Mouse (Mus musculus) CH12.LX (cell line): ENCODE results near the gene Padi3. TPM values are rescaled to one million over a fixed set of nuclear protein-coding genes. Genes with fewer than 3 reads are reported as not detected.
A peak's percentile ranks its signal among the peaks of the same experiment; 100 is the strongest.

Source experiments
- DNase-seq: peaks from one replicate; pipeline ENCODE4 v3.0.0-alpha.2; 2013; ENCODE audit errors: extremely low read depth
- H3K27ac ChIP-seq: 2 replicates; pipeline ENCODE4 v1.5.1; 2012; ENCODE audit warnings: low read depth, mild to moderate bottlenecking, control low read depth, moderate library complexity; ENCODE audit not compliant: insufficient read depth
- H3K27me3 ChIP-seq: replicated peaks from 2 replicates; pipeline ENCODE3; 2012; ENCODE audit warnings: inconsistent platforms
- H3K36me3 ChIP-seq, 2 experiments: replicated peaks in 1 of 2; 2 replicates each; pipeline versions ENCODE3 to v1.6.1; 2012; ENCODE audit warnings: inconsistent platforms in 1 of 2, low read length in 1 of 2, mild to moderate bottlenecking in 1 of 2, mixed read lengths in 1 of 2, moderate library complexity in 1 of 2; ENCODE audit not compliant: control insufficient read depth in 1 of 2, insufficient read depth in 1 of 2
- H3K4me1 ChIP-seq, 2 experiments: 2 replicates each; pipeline ENCODE4 v1.6.1; 2012; ENCODE audit warnings: inconsistent platforms in 1 of 2, moderate library complexity in 1 of 2; ENCODE audit not compliant: insufficient read depth in 2 of 2, control insufficient read depth in 1 of 2
- H3K4me2 ChIP-seq: 2 replicates; pipeline ENCODE4 v1.6.1; 2012; ENCODE audit warnings: low read depth, mild to moderate bottlenecking, control low read depth; ENCODE audit not compliant: poor library complexity, insufficient read depth, severe bottlenecking
- H3K4me3 ChIP-seq, 3 experiments: fragments of 150-350 bp in 1 of 3; sonication (generic) in 1 of 3; replicated peaks in 1 of 3; 2 replicates each; pipeline versions ENCODE3 to v1.5.1; 2011 to 2012; ENCODE audit warnings: low read depth in 2 of 3, low read length in 2 of 3, mild to moderate bottlenecking in 2 of 3, moderate library complexity in 2 of 3, control low read depth in 1 of 3, improper control_type of control experiment in 1 of 3, inconsistent platforms in 1 of 3, mixed read lengths in 1 of 3; ENCODE audit not compliant: poor library complexity in 1 of 3
- H3K79me2 ChIP-seq: replicated peaks from 2 replicates; pipeline ENCODE4 v1.6.1; 2012; ENCODE audit warnings: mild to moderate bottlenecking, moderate library complexity; ENCODE audit not compliant: control insufficient read depth, poor library complexity, insufficient read depth, severe bottlenecking; ENCODE audit errors: extremely low read depth
- H3K9ac ChIP-seq: 2 replicates; pipeline ENCODE4 v1.6.1; 2012; ENCODE audit warnings: low read depth, mild to moderate bottlenecking, control low read depth, moderate library complexity; ENCODE audit not compliant: insufficient read depth
- H3K9me3 ChIP-seq: replicated peaks from 2 replicates; pipeline ENCODE3; 2012; ENCODE audit warnings: low read length, inconsistent platforms, mixed read lengths
- BHLHE40 ChIP-seq: IDR thresholded peaks from 2 replicates; pipeline ENCODE4 v1.6.1; 2011; ENCODE audit warnings: mild to moderate bottlenecking, low read depth, low read length, improper control_type of control experiment
- CHD1 ChIP-seq: IDR thresholded peaks from 2 replicates; pipeline ENCODE4 v1.6.1; 2012; ENCODE audit warnings: low read depth, low read length, improper control_type of control experiment, inconsistent platforms
- CTCF ChIP-seq, 2 experiments: IDR thresholded peaks in 1 of 2; conservative IDR thresholded peaks in 1 of 2; 2 replicates each; pipeline ENCODE4 v1.5.1; 2011 to 2012; ENCODE audit warnings: low read depth in 2 of 2, low read length in 2 of 2, improper control_type of control experiment in 1 of 2, inconsistent platforms in 1 of 2, mild to moderate bottlenecking in 1 of 2, moderate library complexity in 1 of 2
- E2F4 ChIP-seq: IDR thresholded peaks from 2 replicates; pipeline ENCODE4 v1.6.1; 2011; ENCODE audit warnings: low read depth, low read length, improper control_type of control experiment; ENCODE audit not compliant: insufficient replicate concordance
- ELF1 ChIP-seq: IDR thresholded peaks from 2 replicates; pipeline ENCODE4 v1.6.1; 2014; ENCODE audit warnings: low read depth, mild to moderate bottlenecking, inconsistent platforms, low read length, improper control_type of control experiment
- EP300 ChIP-seq: IDR thresholded peaks from 2 replicates; pipeline ENCODE4 v1.6.1; 2011; ENCODE audit warnings: low read length, improper control_type of control experiment
- GABPA ChIP-seq: IDR thresholded peaks from 2 replicates; pipeline ENCODE4 v1.6.1; 2012; ENCODE audit warnings: low read depth, low read length, improper control_type of control experiment, inconsistent platforms; ENCODE audit not compliant: insufficient replicate concordance
- HCFC1 ChIP-seq: IDR thresholded peaks from 2 replicates; pipeline ENCODE4 v1.6.1; 2012; ENCODE audit warnings: low read depth, mild to moderate bottlenecking, inconsistent platforms, low read length, improper control_type of control experiment
- IRF4 ChIP-seq: IDR thresholded peaks from 2 replicates; pipeline ENCODE4 v1.6.1; 2014; ENCODE audit warnings: low read depth, mild to moderate bottlenecking, inconsistent platforms, low read length, improper control_type of control experiment
- JUN ChIP-seq: IDR thresholded peaks from 2 replicates; pipeline ENCODE4 v1.6.1; 2011; ENCODE audit warnings: low read depth, mild to moderate bottlenecking, low read length, improper control_type of control experiment, moderate library complexity; ENCODE audit not compliant: insufficient read depth
- KAT2A ChIP-seq: IDR thresholded peaks from 2 replicates; pipeline ENCODE4 v1.6.1; 2012; ENCODE audit warnings: low read length, improper control_type of control experiment, inconsistent platforms; ENCODE audit not compliant: insufficient replicate concordance
- MAX ChIP-seq: IDR thresholded peaks from 2 replicates; pipeline ENCODE4 v1.6.1; 2011; ENCODE audit warnings: low read length, improper control_type of control experiment
- MEF2A ChIP-seq: IDR thresholded peaks from 2 replicates; pipeline ENCODE4 v1.6.1; 2014; ENCODE audit warnings: low read depth, mild to moderate bottlenecking, inconsistent platforms, low read length, improper control_type of control experiment, borderline replicate concordance
- MYC ChIP-seq: IDR thresholded peaks from 2 replicates; pipeline ENCODE4 v1.6.1; 2011; ENCODE audit warnings: low read depth, mild to moderate bottlenecking, improper control_type of control experiment, low read length
- NRF1 ChIP-seq: IDR thresholded peaks from 2 replicates; pipeline ENCODE4 v1.6.1; 2014; ENCODE audit warnings: low read depth, mild to moderate bottlenecking, inconsistent platforms, low read length, improper control_type of control experiment, moderate library complexity
- POLR2A ChIP-seq: IDR thresholded peaks from 2 replicates; pipeline ENCODE4 v1.6.1; 2011; ENCODE audit warnings: low read depth, mild to moderate bottlenecking, improper control_type of control experiment, low read length
- POLR2AphosphoS2 ChIP-seq: IDR thresholded peaks from 2 replicates; pipeline ENCODE4 v1.6.1; 2011; ENCODE audit warnings: low read depth, low read length, improper control_type of control experiment
- SIN3A ChIP-seq: IDR thresholded peaks from 2 replicates; pipeline ENCODE4 v1.6.1; 2012; ENCODE audit warnings: low read length, improper control_type of control experiment, inconsistent platforms
- SMC3 ChIP-seq: IDR thresholded peaks from 2 replicates; pipeline ENCODE4 v1.6.1; 2011; ENCODE audit warnings: low read depth, low read length, improper control_type of control experiment
- TBP ChIP-seq: conservative IDR thresholded peaks from 2 replicates; pipeline ENCODE4 v1.6.1; 2011; ENCODE audit warnings: low read depth, low read length, improper control_type of control experiment
- UBTF ChIP-seq: IDR thresholded peaks from 2 replicates; pipeline ENCODE4 v1.6.1; 2012; ENCODE audit warnings: low read depth, mild to moderate bottlenecking, inconsistent platforms, low read length, improper control_type of control experiment, moderate library complexity
- ZKSCAN1 ChIP-seq: IDR thresholded peaks from 2 replicates; pipeline ENCODE4 v1.6.1; 2012; ENCODE audit warnings: low read depth, inconsistent platforms, low read length, improper control_type of control experiment, borderline replicate concordance
- ZNF384 ChIP-seq: IDR thresholded peaks from 2 replicates; pipeline ENCODE4 v1.6.1; 2012; ENCODE audit warnings: low read depth, low read length, improper control_type of control experiment, inconsistent platforms
- dilution Hi-C: fragments of 300-500 bp; cut with MboI; formaldehyde crosslinking; loops from 2 replicates; pipeline ENCODE4 v1.14.3; 2020; ENCODE audit warnings: low sequenced_read_pairs; ENCODE audit not compliant: extremely low pct_unique_long_range_greater_than_20kb, extremely low pct_ligation_motif_present
- in situ Hi-C: fragments of 300-500 bp; cut with MboI; formaldehyde crosslinking; loops from 3 replicates; pipeline ENCODE4 v1.14.3; 2019; ENCODE audit warnings: low sequenced_read_pairs, low pct_ligation_motif_present, low pct_unique_long_range_greater_than_20kb, mixed read lengths
- polyA plus RNA-seq: library from polyadenylated mRNA; unstranded; fragments of >175 nt; gene quantifications from 2 replicates; pipeline ENCODE4 v1.2.1, GENCODE M21; 2012; ENCODE audit warnings: low read depth; ENCODE audit not compliant: insufficient read length
- total RNA-seq, 2 experiments: library from RNA; depleted of rRNA; stranded (reverse); fragments of 300-350 nt in 1 of 2; fragments of >200 nt in 1 of 2; gene quantifications; 2 replicates each; pipeline ENCODE4 v1.2.3; 2012 to 2014

Padi3 gene
- total and polyA plus RNA-seq, 3 experiments: 0.10 to 0.17 (median 0.11) TPM

DNA sequence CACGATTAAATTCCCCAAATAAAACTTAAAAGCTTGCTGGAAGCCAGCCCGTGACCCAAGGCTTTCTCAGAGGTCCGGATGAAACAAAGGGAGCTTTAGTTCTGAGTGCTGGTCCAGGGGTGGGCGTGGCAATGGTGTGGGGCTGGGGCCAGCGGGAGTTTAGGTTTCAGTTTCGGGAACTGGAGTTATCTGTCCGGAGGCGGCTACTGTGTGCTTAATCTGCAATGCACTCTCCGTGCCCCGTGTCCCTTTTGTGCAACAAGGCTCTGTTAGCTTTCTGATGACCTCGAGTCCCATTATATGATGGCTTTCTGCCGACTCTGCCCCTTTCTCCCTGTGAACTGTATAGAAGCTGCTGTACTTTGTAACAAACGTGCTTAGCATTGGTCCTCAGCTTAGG lies 40.0 kb downstream of the Padi3 start:
- in situ Hi-C loops: no loop called here
- Histone ChIP-seq H3K4me1 (peaks cover 0 to 7% of the 10 kb centered on the region in 2 experiments; a peak in 2 of 4 replicates), H3K36me3 (no peaks in the 10 kb centered on the region), H3K4me3 (peak overlapping the region in 2 of 3 experiments; percentile 18 to 32), H3K27ac (no peak overlapping the region), H3K9ac (no peak overlapping the region), H3K79me2 (no peaks in the 10 kb centered on the region), H3K27me3 (peaks cover 86% of the 10 kb centered on the region), H3K9me3 (no peaks in the 10 kb centered on the region), H3K4me2 (peak overlapping the region; percentile 56)
- no peak for DNase-seq
- dilution Hi-C loops: no loop called here
- TF ChIP-seq MAX: no peak
- peak; percentile 52; the same call in 1 of the 2 replicates for TF ChIP-seq IRF4
- no peak for TF ChIP-seq KAT2A

- Histone ChIP-seq H3K79me2 (no peaks in the 10 kb centered on the region), H3K9ac (no peak overlapping the region), H3K27me3 (peaks cover 85% of the 10 kb centered on the region), H3K27ac (no peak overlapping the region), H3K4me2 (no peak overlapping the region), H3K36me3 (no peaks in the 10 kb centered on the region), H3K4me3 (no peak overlapping the region), H3K9me3 (no peaks in the 10 kb centered on the region), H3K4me1 (peaks cover 0 to 7% of the 10 kb centered on the region in 2 experiments; a peak in 2 of 4 replicates)
- no peak for DNase-seq
- no peak for TF ChIP-seq EP300
- no peak for TF ChIP-seq JUN
- no peak for TF ChIP-seq BHLHE40
- TF ChIP-seq POLR2AphosphoS2: no peak
- dilution Hi-C loops (no loop called here), in situ Hi-C loops (no loop called here)
These were observed 41.5 kb downstream of the Padi3 start for GRCm38 (mm10) chr4:140768973-140769372.

- in situ Hi-C loops: no loop called here
- no peaks in the 10 kb centered on the region for H3K9me3 ChIP-seq
- no peaks in the 10 kb centered on the region for H3K79me2 ChIP-seq
- no peak for TF ChIP-seq HCFC1
- TF ChIP-seq NRF1: no peak
- no peak for TF ChIP-seq MAX
- TF ChIP-seq JUN: no peak
- no peak for TF ChIP-seq ELF1
- no peak for TF ChIP-seq ZKSCAN1
- TF ChIP-seq UBTF: no peak
- TF ChIP-seq TBP: no peak
- TF ChIP-seq SIN3A: no peak
- no peak for TF ChIP-seq SMC3
- TF ChIP-seq POLR2A: no peak
- no peak for TF ChIP-seq BHLHE40
- TF ChIP-seq MEF2A: no peak
- TF ChIP-seq CHD1: no peak
- TF ChIP-seq MYC: no peak
- no peak for TF ChIP-seq GABPA
- TF ChIP-seq ZNF384: no peak
- TF ChIP-seq CTCF (conservative IDR thresholded peaks at IDR 0.05 in 1 of 2, IDR thresholded peaks at IDR 0.05 in 1 of 2; ENCODE audit: low read depth in 2 of 2, low read length in 2 of 2): no peak
- TF ChIP-seq E2F4: no peak
- no peak for TF ChIP-seq IRF4
- H3K4me1 ChIP-seq: peaks cover 0 to 5% of the 10 kb centered on the region in 2 experiments; a peak in 2 of 4 replicates
- H3K27ac ChIP-seq: no peak overlapping the region
- no peak overlapping the region for H3K4me2 ChIP-seq
- no peaks in the 10 kb centered on the region for H3K36me3 ChIP-seq
- dilution Hi-C loops: no loop called here
- no peak for DNase-seq
- H3K27me3 ChIP-seq: peaks cover 84% of the 10 kb centered on the region
- no peak overlapping the region for H3K9ac ChIP-seq
- H3K4me3 ChIP-seq: no peak overlapping the region
These were observed 44.5 kb downstream of the Padi3 start for GRCm38 (mm10) chr4:140765936-140766335.
